Mouse (Mus musculus): ENCODE results near the gene Marf1. TPM values are rescaled to one million over a fixed set of nuclear protein-coding genes. Genes with fewer than 3 reads are reported as not detected.

The Marf1 gene
- polyA plus RNA-seq, 1 experiment from 2014 or later: 6.3 TPM

DNA sequence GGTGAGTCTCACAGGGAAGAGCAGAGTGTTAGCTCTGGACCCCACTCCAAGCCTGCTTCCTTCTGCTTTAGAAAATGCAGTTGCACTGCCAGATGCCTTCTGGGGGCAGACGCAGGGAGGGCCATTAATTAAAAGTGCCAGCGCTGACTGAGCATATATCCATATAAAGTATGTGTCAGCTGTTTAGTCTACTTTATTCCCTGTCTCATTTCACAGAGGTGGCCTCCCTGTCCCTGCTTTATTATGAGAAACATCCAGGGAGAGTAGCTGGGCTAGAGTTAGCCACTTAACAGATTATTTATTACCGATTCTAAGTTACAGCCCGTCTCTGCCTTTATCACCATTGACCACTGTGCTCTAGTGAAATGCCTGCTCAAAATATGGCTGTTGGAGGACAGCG, 19.2 kb upstream of the Marf1 start:
- Histone ChIP-seq H3K27me3 (ENCODE audit: control insufficient read depth, insufficient read depth, low read length) (no peaks in the 10 kb centered on the region), H3K36me3 (ENCODE audit: control insufficient read depth, insufficient read depth, low read length) (peaks cover 30% of the 10 kb centered on the region), H3K4me3 (ENCODE audit: low read depth, low read length) (no peak overlapping the region), H3K9ac (ENCODE audit: low read length) (no peak overlapping the region), H3K4me2 (replicated peaks; ENCODE audit: low read depth) (no peak overlapping the region), H3K4me1 (replicated peaks; ENCODE audit: control insufficient read depth, insufficient read depth) (no peaks in the 10 kb centered on the region), H3K27ac (replicated peaks) (no peak overlapping the region), H3K9me3 (ENCODE audit: control insufficient read depth, low read length) (no peaks in the 10 kb centered on the region)
- DNase-seq (ENCODE audit: low spot score): no peak
- 74% methylated on average over 5 of the region's 5 CpGs for WGBS
- ATAC-seq (ENCODE audit: low FRiP score, low TSS enrichment): no peak
- TF ChIP-seq EP300 (optimal IDR thresholded peaks at IDR 0.05): no peak
- TF ChIP-seq CTCF (IDR thresholded peaks at IDR 0.05; ENCODE audit: low read depth): no peak

DNA sequence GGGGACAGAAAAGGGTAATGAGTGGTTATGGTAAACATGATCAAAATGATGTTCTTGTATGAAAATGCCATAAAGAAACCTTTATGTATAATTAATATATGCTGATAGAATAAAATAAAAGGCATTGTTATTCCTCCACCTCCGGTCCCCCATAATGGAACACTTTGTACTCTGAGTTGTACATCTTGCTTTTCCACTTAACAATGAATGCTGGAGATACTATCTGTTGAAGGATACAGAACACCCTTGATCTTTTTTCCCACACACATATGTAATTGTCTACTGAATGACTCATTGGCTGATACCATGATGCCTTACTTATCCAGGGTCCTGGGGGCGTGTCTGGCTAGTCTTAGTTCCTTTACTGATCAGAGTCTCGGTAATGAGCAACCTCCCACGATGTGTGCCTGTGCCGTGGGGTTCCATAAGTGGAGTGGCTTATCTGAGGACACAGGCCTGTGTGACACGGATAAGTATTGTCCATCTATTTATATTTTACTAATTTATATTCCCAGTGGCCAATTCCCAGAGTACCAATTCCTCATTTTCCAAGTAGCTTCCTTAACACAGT, 17.1 kb upstream of the Marf1 start:
- DNase-seq (ENCODE audit: low spot score) (no peak), ATAC-seq (ENCODE audit: low FRiP score, low TSS enrichment) (no peak)
- H3K9ac ChIP-seq (ENCODE audit: low read length): no peak overlapping the region
- no peaks in the 10 kb centered on the region for H3K9me3 ChIP-seq (ENCODE audit: control insufficient read depth, low read length)
- H3K4me1 ChIP-seq (replicated peaks; ENCODE audit: control insufficient read depth, insufficient read depth): no peaks in the 10 kb centered on the region
- H3K36me3 ChIP-seq (ENCODE audit: control insufficient read depth, insufficient read depth, low read length): peaks cover 22% of the 10 kb centered on the region
- no peak for TF ChIP-seq CTCF (IDR thresholded peaks at IDR 0.05; ENCODE audit: low read depth)
- no peak for TF ChIP-seq EP300 (optimal IDR thresholded peaks at IDR 0.05)
- no peak overlapping the region for H3K4me2 ChIP-seq (replicated peaks; ENCODE audit: low read depth)
- no peak overlapping the region for H3K27ac ChIP-seq (replicated peaks)
- H3K27me3 ChIP-seq (ENCODE audit: control insufficient read depth, insufficient read depth, low read length): no peaks in the 10 kb centered on the region
- WGBS: 74% methylated on average over 6 of the region's 6 CpGs
- no peak overlapping the region for H3K4me3 ChIP-seq (ENCODE audit: low read depth, low read length)

DNA sequence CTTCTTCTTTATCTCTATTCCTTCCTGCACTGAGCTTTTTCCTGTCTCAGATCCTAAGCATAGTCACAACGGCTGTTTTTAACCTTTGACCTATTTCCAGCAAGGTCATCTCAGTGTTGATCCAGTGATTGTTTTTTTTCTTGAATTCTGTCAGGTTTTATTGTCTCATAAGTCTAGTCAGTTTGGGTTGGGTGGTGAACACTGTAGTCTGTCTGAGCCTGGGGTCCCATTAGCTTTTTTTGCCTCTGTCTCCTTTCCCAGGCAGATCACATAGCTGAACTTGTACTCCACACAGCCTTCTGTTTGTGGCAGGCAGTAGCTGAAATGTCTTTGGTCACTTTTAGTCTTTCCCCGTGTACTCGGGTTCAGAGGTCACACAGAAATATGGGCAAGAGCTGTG, 14.9 kb upstream of the Marf1 start:
- no peak for TF ChIP-seq EP300 (optimal IDR thresholded peaks at IDR 0.05)
- no peak for TF ChIP-seq CTCF (IDR thresholded peaks at IDR 0.05; ENCODE audit: low read depth)
- Histone ChIP-seq H3K9me3 (ENCODE audit: control insufficient read depth, low read length) (no peaks in the 10 kb centered on the region), H3K4me1 (replicated peaks; ENCODE audit: control insufficient read depth, insufficient read depth) (no peaks in the 10 kb centered on the region), H3K9ac (ENCODE audit: low read length) (no peak overlapping the region), H3K4me3 (ENCODE audit: low read depth, low read length) (no peak overlapping the region), H3K36me3 (ENCODE audit: control insufficient read depth, insufficient read depth, low read length) (peaks cover 22% of the 10 kb centered on the region), H3K27me3 (ENCODE audit: control insufficient read depth, insufficient read depth, low read length) (no peaks in the 10 kb centered on the region), H3K4me2 (replicated peaks; ENCODE audit: low read depth) (no peak overlapping the region), H3K27ac (replicated peaks) (no peak overlapping the region)
- no peak for DNase-seq (ENCODE audit: low spot score)
- no peak; the same call in 1 of the 2 replicates for ATAC-seq (ENCODE audit: low FRiP score, low TSS enrichment)
- 52% methylated on average over 3 of the region's 3 CpGs for WGBS

DNA sequence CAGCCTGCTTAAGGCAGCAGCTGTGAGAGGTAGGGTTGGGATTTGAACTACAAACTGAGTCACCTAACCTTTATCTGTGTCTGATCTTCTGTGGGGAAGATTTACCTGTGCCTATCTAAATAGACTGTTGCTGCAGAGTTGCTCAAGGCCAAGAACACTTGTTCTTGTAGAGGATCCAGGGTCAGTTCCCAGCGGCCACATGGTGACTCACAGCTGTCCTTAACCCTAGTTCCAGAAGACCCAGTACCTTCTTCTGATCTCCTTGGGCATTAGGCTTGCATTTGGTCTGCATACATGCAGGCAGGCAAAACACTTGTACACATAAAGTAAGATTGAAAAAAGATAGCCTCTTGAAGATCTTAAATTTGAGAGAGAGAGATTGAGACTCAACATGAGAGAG, 6.6 kb upstream of the Marf1 start:
- no peak overlapping the region for H3K27ac ChIP-seq (replicated peaks)
- no peak overlapping the region for H3K9ac ChIP-seq (ENCODE audit: low read length)
- no peak overlapping the region for H3K4me2 ChIP-seq (replicated peaks; ENCODE audit: low read depth)
- no peaks in the 10 kb centered on the region for H3K4me1 ChIP-seq (replicated peaks; ENCODE audit: control insufficient read depth, insufficient read depth)
- peaks cover 23% of the 10 kb centered on the region for H3K36me3 ChIP-seq (ENCODE audit: control insufficient read depth, insufficient read depth, low read length)
- no peaks in the 10 kb centered on the region for H3K27me3 ChIP-seq (ENCODE audit: control insufficient read depth, insufficient read depth, low read length)
- H3K9me3 ChIP-seq (ENCODE audit: control insufficient read depth, low read length): no peaks in the 10 kb centered on the region
- no peak for TF ChIP-seq CTCF (IDR thresholded peaks at IDR 0.05; ENCODE audit: low read depth)
- no peak for TF ChIP-seq EP300 (optimal IDR thresholded peaks at IDR 0.05)
- H3K4me3 ChIP-seq (ENCODE audit: low read depth, low read length): no peak overlapping the region
- 96% methylated on average over 1 of the region's 1 CpGs for WGBS
- DNase-seq (ENCODE audit: low spot score) (no peak), ATAC-seq (ENCODE audit: low FRiP score, low TSS enrichment) (no peak)

DNA sequence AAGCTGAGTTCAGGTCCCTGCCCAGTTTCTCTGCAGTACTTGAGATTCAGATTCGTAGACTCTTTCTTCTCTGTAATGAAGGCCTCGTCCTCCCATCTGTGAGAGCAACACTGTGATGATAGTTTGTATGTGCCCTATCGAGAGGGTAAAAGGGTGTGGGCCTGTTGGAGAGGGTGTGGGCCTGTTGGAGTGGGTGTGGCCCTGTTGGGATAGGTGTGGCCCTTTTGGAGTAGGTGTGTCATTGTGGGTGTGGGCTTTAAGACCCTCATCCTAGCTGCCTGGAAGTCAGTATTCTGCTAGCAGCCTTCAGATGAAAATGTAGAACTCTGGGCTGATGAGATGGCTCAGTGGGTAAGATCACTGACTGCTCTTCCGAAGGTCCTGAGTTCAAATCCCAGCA, 3.3 kb upstream of the Marf1 start:
- WGBS: 80% methylated on average over 4 of the region's 4 CpGs
- H3K27me3 ChIP-seq (ENCODE audit: control insufficient read depth, insufficient read depth, low read length): no peaks in the 10 kb centered on the region
- H3K4me1 ChIP-seq (replicated peaks; ENCODE audit: control insufficient read depth, insufficient read depth): no peaks in the 10 kb centered on the region
- H3K9me3 ChIP-seq (ENCODE audit: control insufficient read depth, low read length): no peaks in the 10 kb centered on the region
- no peak overlapping the region for H3K9ac ChIP-seq (ENCODE audit: low read length)
- peaks cover 17% of the 10 kb centered on the region for H3K36me3 ChIP-seq (ENCODE audit: control insufficient read depth, insufficient read depth, low read length)
- ATAC-seq (ENCODE audit: low FRiP score, low TSS enrichment): no peak
- TF ChIP-seq EP300 (optimal IDR thresholded peaks at IDR 0.05): no peak
- TF ChIP-seq CTCF (IDR thresholded peaks at IDR 0.05; ENCODE audit: low read depth): no peak
- no peak for DNase-seq (ENCODE audit: low spot score)
- no peak overlapping the region for H3K4me2 ChIP-seq (replicated peaks; ENCODE audit: low read depth)
- H3K27ac ChIP-seq (replicated peaks): no peak overlapping the region
- H3K4me3 ChIP-seq (ENCODE audit: low read depth, low read length): no peak overlapping the region

DNA sequence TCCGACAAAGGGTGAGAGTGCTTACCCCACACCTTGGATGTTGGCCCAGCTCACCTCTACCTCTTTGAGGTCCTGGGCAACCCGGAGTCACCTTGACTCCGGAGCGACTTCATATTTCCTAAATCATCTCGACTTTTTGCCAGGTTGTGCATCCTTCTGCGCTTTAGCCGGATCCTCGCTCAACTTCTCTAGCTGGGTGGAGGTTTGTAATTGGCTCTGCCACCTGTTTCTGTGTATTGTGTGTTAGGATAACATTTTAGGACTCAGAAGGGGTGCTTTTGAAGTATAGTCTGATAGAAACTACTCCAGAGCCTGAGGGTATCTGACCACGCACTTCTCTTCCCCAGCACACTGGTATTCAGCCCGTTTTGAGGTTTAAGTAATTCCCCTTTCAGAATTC, 580 bp upstream of the Marf1 start:
- peak overlapping the region; percentile 82; the same call in 1 of the 2 replicates for H3K27ac ChIP-seq (replicated peaks)
- ATAC-seq (ENCODE audit: low FRiP score, low TSS enrichment) (no peak), DNase-seq (ENCODE audit: low spot score) (no peak)

More for the DNA sequence above, 580 bp upstream of the Marf1 start:
- peak overlapping the region; percentile 90 for H3K4me2 ChIP-seq (replicated peaks; ENCODE audit: low read depth)
- no peaks in the 10 kb centered on the region for H3K36me3 ChIP-seq (ENCODE audit: control insufficient read depth, insufficient read depth, low read length)
- H3K9me3 ChIP-seq (ENCODE audit: control insufficient read depth, low read length): no peaks in the 10 kb centered on the region
- TF ChIP-seq CTCF (IDR thresholded peaks at IDR 0.05; ENCODE audit: low read depth): no peak
- no peak for TF ChIP-seq EP300 (optimal IDR thresholded peaks at IDR 0.05)
- peak overlapping the region; percentile 76 for H3K9ac ChIP-seq (ENCODE audit: low read length)
- no peaks in the 10 kb centered on the region for H3K27me3 ChIP-seq (ENCODE audit: control insufficient read depth, insufficient read depth, low read length)
- H3K4me3 ChIP-seq (ENCODE audit: low read depth, low read length): peak overlapping the region; percentile 69
- H3K4me1 ChIP-seq (replicated peaks; ENCODE audit: control insufficient read depth, insufficient read depth): no peaks in the 10 kb centered on the region
- WGBS: 3% methylated on average over 10 of the region's 10 CpGs
